Mouse (Mus musculus) lung, embryonic 15.5 days (tissue): ENCODE measurements around the gene Sh3gl1. TPM values are rescaled to one million over a fixed set of nuclear protein-coding genes. Genes with fewer than 3 reads are reported as not detected.

ENCODE experiments used
- ATAC-seq: fragments of 200-750 bp; cut with Nextera tagmentation; 2 replicates; pipeline ENCODE4 v1.8.0; 2017; ENCODE audit warnings: moderate number of reproducible peaks, borderline replicate concordance; ENCODE audit not compliant: low FRiP score, low TSS enrichment; ENCODE audit errors: extremely low read depth
- H3K27ac ChIP-seq: fragments of 300-500 bp; sonication (generic); 2 replicates; pipeline ENCODE4 v1.5.1; 2015; ENCODE audit warnings: moderate library complexity, mild to moderate bottlenecking, inconsistent platforms
- H3K27me3 ChIP-seq: fragments of 300-500 bp; sonication (generic); 2 replicates; pipeline ENCODE4 v1.6.1; 2015; ENCODE audit warnings: inconsistent platforms
- H3K36me3 ChIP-seq: fragments of 300-500 bp; sonication (generic); 2 replicates; pipeline ENCODE4 v1.6.1; 2015; ENCODE audit warnings: inconsistent platforms
- H3K4me1 ChIP-seq: fragments of 300-500 bp; sonication (generic); 2 replicates; pipeline ENCODE4 v1.6.1; 2015; ENCODE audit warnings: inconsistent platforms
- H3K4me2 ChIP-seq: fragments of 300-500 bp; sonication (generic); 2 replicates; pipeline ENCODE4 v1.6.1; 2015; ENCODE audit warnings: inconsistent platforms, mild to moderate bottlenecking, moderate library complexity
- H3K4me3 ChIP-seq: fragments of 300-500 bp; sonication (generic); 2 replicates; pipeline ENCODE4 v1.5.1; 2015; ENCODE audit warnings: mild to moderate bottlenecking, inconsistent platforms
- H3K9ac ChIP-seq: fragments of 300-500 bp; sonication (generic); 2 replicates; pipeline ENCODE4 v1.6.1; 2015; ENCODE audit warnings: inconsistent platforms
- H3K9me3 ChIP-seq: fragments of 300-500 bp; sonication (generic); 2 replicates; pipeline ENCODE4 v1.6.1; 2016; ENCODE audit warnings: inconsistent platforms
- WGBS: fragments of 180-500 bp; shearing (Covaris S2); methylation state at CpG from one replicate; pipeline ENCODE4 v1.1.7; 2015; 5-methylcytosine and 5-hydroxymethylcytosine counted together
- polyA plus RNA-seq: library from polyadenylated mRNA; unstranded; fragments of >200 nt; fragmentation: Nextera tagmentation; extraction: Ambion mirVana; gene quantifications from 2 replicates; pipeline ENCODE4 v1.2.1, GENCODE M21; 2015

Gene Sh3gl1
- polyA plus RNA-seq, 1 experiment from 2014 or later = 174 TPM

GRCm38 (mm10) chr17:56026881-56027280 lies 9.6 kb downstream of the Sh3gl1 start:
- no peak overlapping the region for H3K27ac ChIP-seq
- H3K27me3 ChIP-seq = no peaks in the 10 kb centered on the region
- H3K36me3 ChIP-seq = peaks cover 15% of the 10 kb centered on the region; the same call in 1 of the 2 replicates
- WGBS = 64% methylated on average over 1 of the region's 1 CpGs
- no peak overlapping the region for H3K4me3 ChIP-seq
- peaks cover 9% of the 10 kb centered on the region; the same call in 1 of the 2 replicates for H3K4me1 ChIP-seq
- H3K9ac ChIP-seq = no peak overlapping the region
- no peak overlapping the region for H3K4me2 ChIP-seq
- no peaks in the 10 kb centered on the region for H3K9me3 ChIP-seq
- no peak for ATAC-seq

- Histone ChIP-seq H3K9ac (no peak overlapping the region), H3K4me1 (peaks cover 9% of the 10 kb centered on the region; the same call in 1 of the 2 replicates), H3K27ac (no peak overlapping the region), H3K36me3 (peaks cover 15% of the 10 kb centered on the region; the same call in 1 of the 2 replicates), H3K27me3 (no peaks in the 10 kb centered on the region), H3K9me3 (no peaks in the 10 kb centered on the region), H3K4me2 (no peak overlapping the region), H3K4me3 (no peak overlapping the region)
- ATAC-seq = no peak
- 43% methylated on average over 1 of the region's 1 CpGs for WGBS
Measured at GRCm38 (mm10) chr17:56026303-56026702, 10.1 kb downstream of the Sh3gl1 start.

DNA sequence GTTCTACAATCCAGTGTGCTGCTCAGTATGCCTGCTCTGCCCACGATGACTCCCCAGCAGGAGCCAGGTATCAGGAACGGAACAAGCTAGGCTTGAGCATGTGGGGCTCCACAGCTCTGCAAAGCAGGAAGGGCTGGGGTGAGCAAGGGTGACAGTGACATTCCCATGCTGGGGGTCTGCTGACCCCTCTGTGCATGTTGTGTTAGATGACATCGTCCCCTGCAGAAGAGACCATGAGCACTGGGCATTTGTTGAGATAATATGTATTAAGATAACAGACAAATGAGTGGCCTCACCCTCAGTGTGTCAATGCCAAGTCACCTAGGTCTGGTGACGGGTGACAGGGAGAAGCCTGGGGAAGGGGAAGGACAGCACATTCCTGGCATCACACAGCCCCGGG lies 11.5 kb downstream of the Sh3gl1 start:
- Histone ChIP-seq H3K9me3 (no peaks in the 10 kb centered on the region), H3K4me2 (no peak overlapping the region), H3K9ac (no peak overlapping the region), H3K36me3 (0 out of 2 replicates have a peak, but pooled peaks cover 9% of the 10 kb centered on the region), H3K4me3 (no peak overlapping the region), H3K4me1 (peaks cover 3% of the 10 kb centered on the region; the same call in 1 of the 2 replicates), H3K27ac (no peak overlapping the region), H3K27me3 (no peaks in the 10 kb centered on the region)
- 60% methylated on average over 5 of the region's 5 CpGs for WGBS
- no peak for ATAC-seq

GRCm38 (mm10) chr17:56024476-56024875 lies 12.0 kb downstream of the Sh3gl1 start:
- H3K9me3 ChIP-seq = no peaks in the 10 kb centered on the region
- H3K27ac ChIP-seq = no peak overlapping the region
- peaks cover 11% of the 10 kb centered on the region; the same call in 1 of the 2 replicates for H3K36me3 ChIP-seq
- no peak overlapping the region for H3K9ac ChIP-seq
- no peak for ATAC-seq
- H3K4me3 ChIP-seq = no peak overlapping the region
- H3K4me1 ChIP-seq = peaks cover 3% of the 10 kb centered on the region; the same call in 1 of the 2 replicates
- WGBS = 76% methylated on average over 2 of the region's 2 CpGs
- no peaks in the 10 kb centered on the region for H3K27me3 ChIP-seq
- no peak overlapping the region for H3K4me2 ChIP-seq

DNA sequence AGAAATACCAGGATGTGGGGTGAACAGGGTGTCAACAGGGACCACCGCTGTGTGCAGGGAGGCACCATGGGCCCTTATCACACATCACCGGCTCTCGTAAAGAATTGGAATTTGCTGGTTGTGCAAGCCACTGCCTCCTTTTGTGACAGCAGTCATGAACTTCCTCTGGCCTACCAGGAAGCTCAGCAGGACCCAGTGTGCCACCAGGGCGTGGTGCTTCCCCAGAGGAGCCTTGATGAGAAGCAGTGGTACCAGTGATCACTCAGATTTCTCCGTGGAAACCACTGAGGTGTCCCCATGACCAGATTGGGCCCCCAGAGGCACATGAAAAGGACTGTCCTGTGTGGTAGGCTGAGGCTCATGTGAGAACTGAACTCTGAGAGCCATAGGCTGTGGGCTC lies 13.0 kb downstream of the Sh3gl1 start:
- Histone ChIP-seq H3K9me3 (no peaks in the 10 kb centered on the region), H3K4me1 (peaks cover 3% of the 10 kb centered on the region; the same call in 1 of the 2 replicates), H3K27me3 (no peaks in the 10 kb centered on the region), H3K36me3 (peaks cover 21% of the 10 kb centered on the region), H3K4me3 (no peak overlapping the region), H3K4me2 (no peak overlapping the region), H3K9ac (no peak overlapping the region), H3K27ac (no peak overlapping the region)
- ATAC-seq = no peak
- WGBS = 77% methylated on average over 5 of the region's 5 CpGs

DNA sequence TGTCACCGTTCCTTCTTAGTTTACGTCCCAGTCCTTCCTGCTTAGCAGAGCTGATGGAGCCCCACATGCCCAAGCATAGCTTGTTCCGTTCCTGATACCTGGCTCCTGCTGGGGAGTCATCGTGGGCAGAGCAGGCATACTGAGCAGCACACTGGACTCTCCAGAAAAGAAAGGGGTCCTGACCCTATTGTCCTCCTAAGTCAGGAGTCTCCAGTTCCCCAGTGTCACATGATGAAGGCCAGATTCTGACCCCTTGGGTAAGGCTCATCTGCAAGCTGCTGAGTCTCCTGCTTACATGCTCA lies 13.5 kb downstream of the Sh3gl1 start:
- Histone ChIP-seq H3K27ac (no peak overlapping the region), H3K4me3 (no peak overlapping the region), H3K9ac (no peak overlapping the region), H3K4me2 (no peak overlapping the region), H3K36me3 (peaks cover 26% of the 10 kb centered on the region), H3K4me1 (peaks cover 3% of the 10 kb centered on the region; the same call in 1 of the 2 replicates), H3K27me3 (no peaks in the 10 kb centered on the region), H3K9me3 (no peaks in the 10 kb centered on the region)
- no peak for ATAC-seq
- WGBS = 89% methylated on average over 4 of the region's 4 CpGs

- H3K4me3 ChIP-seq = no peak overlapping the region
- no peak overlapping the region for H3K4me2 ChIP-seq
- ATAC-seq = no peak
- H3K9ac ChIP-seq = no peak overlapping the region
- peaks cover 27% of the 10 kb centered on the region for H3K36me3 ChIP-seq
- no peak overlapping the region for H3K27ac ChIP-seq
- WGBS = 77% methylated on average over 2 of the region's 2 CpGs
- no peaks in the 10 kb centered on the region for H3K27me3 ChIP-seq
- H3K9me3 ChIP-seq = no peaks in the 10 kb centered on the region
- peaks cover 3% of the 10 kb centered on the region; the same call in 1 of the 2 replicates for H3K4me1 ChIP-seq
Measured at GRCm38 (mm10) chr17:56022131-56022988, 14.1 kb downstream of the Sh3gl1 start.

DNA sequence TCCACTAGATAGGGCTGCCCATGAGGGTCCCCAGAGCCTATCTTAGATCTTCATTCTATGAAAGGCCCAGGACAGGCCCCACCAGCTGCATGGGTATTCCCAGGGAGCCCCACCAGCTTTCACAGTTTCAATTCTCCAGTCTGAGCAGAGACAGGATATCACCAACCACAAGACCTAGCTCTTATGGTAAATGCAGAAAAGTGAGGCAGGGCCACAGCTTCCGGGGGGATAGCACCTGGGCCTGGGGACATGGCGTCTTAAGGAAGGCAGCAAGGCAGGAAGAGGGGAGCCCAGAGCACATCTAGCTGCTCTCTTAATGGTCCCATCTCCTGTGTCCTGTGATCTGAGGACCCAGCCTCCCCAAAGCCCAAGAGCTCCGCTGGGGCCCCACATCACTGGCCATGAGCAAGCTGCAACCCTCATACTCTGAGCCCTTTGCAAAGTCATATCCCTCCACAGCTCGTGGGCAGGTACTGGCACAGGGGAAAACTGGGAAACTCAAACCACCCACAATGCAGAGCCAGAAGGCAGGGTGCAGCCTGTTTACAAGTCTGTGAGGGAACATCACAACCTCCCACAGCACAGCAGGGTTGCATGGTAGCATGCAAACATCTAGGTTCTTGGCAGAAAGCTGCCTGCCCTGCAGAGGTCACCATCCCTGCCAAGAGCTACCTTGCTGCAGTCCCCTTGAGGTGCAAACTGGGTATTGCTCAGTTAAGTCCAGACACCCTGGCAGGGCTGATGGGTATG lies 15.1 kb downstream of the Sh3gl1 start:
- no peak overlapping the region for H3K27ac ChIP-seq
- no peak overlapping the region for H3K4me3 ChIP-seq
- peaks cover 33% of the 10 kb centered on the region for H3K36me3 ChIP-seq
- no peak for ATAC-seq
- no peaks in the 10 kb centered on the region for H3K27me3 ChIP-seq
- no peaks in the 10 kb centered on the region; the same call in 1 of the 2 replicates for H3K4me1 ChIP-seq
- H3K4me2 ChIP-seq = no peak overlapping the region
- H3K9ac ChIP-seq = no peak overlapping the region
- 79% methylated on average over 4 of the region's 4 CpGs for WGBS
- H3K9me3 ChIP-seq = no peaks in the 10 kb centered on the region

- ATAC-seq = no peak
- WGBS = 80% methylated on average over 6 of the region's 6 CpGs
- Histone ChIP-seq H3K9ac (no peak overlapping the region), H3K4me3 (no peak overlapping the region), H3K4me1 (no peaks in the 10 kb centered on the region; the same call in 1 of the 2 replicates), H3K27me3 (no peaks in the 10 kb centered on the region), H3K27ac (no peak overlapping the region), H3K36me3 (peaks cover 41% of the 10 kb centered on the region), H3K4me2 (no peak overlapping the region), H3K9me3 (no peaks in the 10 kb centered on the region)
Measured at GRCm38 (mm10) chr17:56020400-56021084, 15.9 kb downstream of the Sh3gl1 start.

DNA sequence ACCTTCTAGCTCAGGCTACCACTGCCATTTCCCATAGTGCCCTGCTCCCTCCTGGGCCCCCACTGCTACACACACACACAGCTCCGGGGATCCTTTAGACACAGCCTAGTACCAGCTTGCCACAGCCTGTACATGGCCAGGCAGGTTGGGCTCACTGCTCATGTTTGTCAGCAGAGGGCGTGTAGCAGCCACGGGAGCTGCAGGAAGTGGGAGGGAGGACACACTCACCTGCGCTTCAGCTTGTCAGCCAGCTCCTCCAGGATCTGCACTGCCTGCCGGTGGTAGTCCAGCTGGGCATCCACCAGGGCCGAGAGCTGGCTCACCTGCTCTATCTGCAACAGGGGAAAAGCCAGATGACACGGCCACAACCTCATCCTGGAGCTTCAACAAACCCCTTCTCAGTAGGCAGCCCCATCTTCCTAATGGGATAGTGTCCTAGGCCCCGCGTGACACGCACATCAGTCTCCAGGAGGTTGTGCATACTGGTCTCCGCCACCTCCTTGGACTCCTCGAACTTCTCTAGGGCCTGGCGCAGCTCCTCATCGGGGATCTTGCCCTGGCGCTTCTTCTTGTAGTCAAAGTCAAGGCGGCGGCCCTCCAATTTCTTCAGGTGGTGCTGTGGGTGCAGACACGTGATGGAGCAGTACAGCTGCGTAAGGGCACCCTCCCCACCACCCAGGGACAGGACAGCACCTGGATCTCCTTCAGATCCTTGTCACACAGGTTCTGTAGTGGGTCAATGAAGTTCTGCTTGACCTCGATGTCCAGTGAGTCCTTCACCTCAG lies 17.9 kb downstream of the Sh3gl1 start:
- no peak overlapping the region for H3K4me2 ChIP-seq
- no peak overlapping the region for H3K4me3 ChIP-seq
- no peak overlapping the region for H3K9ac ChIP-seq
- 67% methylated on average over 20 of the region's 20 CpGs for WGBS
- H3K27ac ChIP-seq = no peak overlapping the region
- H3K9me3 ChIP-seq = no peaks in the 10 kb centered on the region
- ATAC-seq = no peak; the same call in 1 of the 2 replicates
- H3K4me1 ChIP-seq = no peaks in the 10 kb centered on the region; the same call in 1 of the 2 replicates
- no peaks in the 10 kb centered on the region for H3K27me3 ChIP-seq
- H3K36me3 ChIP-seq = peaks cover 55% of the 10 kb centered on the region

- 75% methylated on average over 7 of the region's 7 CpGs for WGBS
- ATAC-seq = no peak
- Histone ChIP-seq H3K9ac (no peak overlapping the region), H3K9me3 (no peaks in the 10 kb centered on the region), H3K4me3 (no peak overlapping the region), H3K4me1 (no peaks in the 10 kb centered on the region; the same call in 1 of the 2 replicates), H3K4me2 (no peak overlapping the region), H3K27me3 (no peaks in the 10 kb centered on the region), H3K36me3 (peaks cover 61% of the 10 kb centered on the region), H3K27ac (no peak overlapping the region)
Measured at GRCm38 (mm10) chr17:56017848-56018247, 18.6 kb downstream of the Sh3gl1 start.
